Mouse (Mus musculus) midbrain, embryonic 16.5 days (tissue): ENCODE results near the gene Epyc. TPM values are rescaled to one million over a fixed set of nuclear protein-coding genes. Genes with fewer than 3 reads are reported as not detected.

Experiments used
- ATAC-seq: fragments of 200-750 bp; cut with Nextera tagmentation; 2 replicates; pipeline ENCODE4 v1.8.0; 2017; ENCODE audit warnings: moderate TSS enrichment
- H3K27ac ChIP-seq: fragments of 300-500 bp; sonication (generic); 2 replicates; pipeline ENCODE4 v1.5.1; 2014; ENCODE audit warnings: mild to moderate bottlenecking, low read length, mixed read lengths
- H3K27me3 ChIP-seq: fragments of 300-500 bp; sonication (generic); 2 replicates; pipeline ENCODE4 v1.6.1; 2014; ENCODE audit warnings: low read depth, low read length, mixed read lengths; ENCODE audit not compliant: control insufficient read depth, insufficient read depth
- H3K36me3 ChIP-seq: fragments of 300-500 bp; sonication (generic); 2 replicates; pipeline ENCODE4 v1.6.1; 2014; ENCODE audit warnings: mild to moderate bottlenecking, low read length, moderate library complexity, mixed read lengths; ENCODE audit not compliant: control insufficient read depth, insufficient read depth
- H3K4me1 ChIP-seq: fragments of 300-500 bp; sonication (generic); 2 replicates; pipeline ENCODE4 v1.6.1; 2014; ENCODE audit warnings: mild to moderate bottlenecking, low read length, mixed read lengths; ENCODE audit not compliant: control insufficient read depth, insufficient read depth
- H3K4me2 ChIP-seq: fragments of 300-500 bp; sonication (generic); 2 replicates; pipeline ENCODE4 v1.6.1; 2014; ENCODE audit warnings: mild to moderate bottlenecking, low read length, mixed read lengths
- H3K4me3 ChIP-seq: fragments of 300-500 bp; sonication (generic); 2 replicates; pipeline ENCODE4 v1.5.1; 2014; ENCODE audit warnings: low read depth, mild to moderate bottlenecking, low read length, moderate library complexity, mixed read lengths
- H3K9ac ChIP-seq: fragments of 300-500 bp; sonication (generic); 2 replicates; pipeline ENCODE4 v1.6.1; 2014; ENCODE audit warnings: low read depth, low read length, mixed read lengths
- H3K9me3 ChIP-seq: fragments of 300-500 bp; sonication (generic); replicated peaks from 2 replicates; pipeline ENCODE4 v1.6.1; 2014; ENCODE audit warnings: mild to moderate bottlenecking, low read length, mixed read lengths; ENCODE audit not compliant: control insufficient read depth, poor library complexity, severe bottlenecking
- WGBS: fragments of 180-500 bp; shearing (Covaris S2); extraction: QIAGEN DNeasy Blood & Tissue Kit; methylation state at CpG from one replicate; pipeline ENCODE4 v1.1.7; 2014; 5-methylcytosine and 5-hydroxymethylcytosine counted together
- polyA plus RNA-seq: library from polyadenylated mRNA; unstranded; fragments of >200 nt; fragmentation: Nextera tagmentation; extraction: Ambion mirVana; gene quantifications from 2 replicates; pipeline ENCODE4 v1.2.1, GENCODE M21; 2015

Gene Epyc
- polyA plus RNA-seq, 1 experiment from 2014 or later = 0.57 TPM

DNA sequence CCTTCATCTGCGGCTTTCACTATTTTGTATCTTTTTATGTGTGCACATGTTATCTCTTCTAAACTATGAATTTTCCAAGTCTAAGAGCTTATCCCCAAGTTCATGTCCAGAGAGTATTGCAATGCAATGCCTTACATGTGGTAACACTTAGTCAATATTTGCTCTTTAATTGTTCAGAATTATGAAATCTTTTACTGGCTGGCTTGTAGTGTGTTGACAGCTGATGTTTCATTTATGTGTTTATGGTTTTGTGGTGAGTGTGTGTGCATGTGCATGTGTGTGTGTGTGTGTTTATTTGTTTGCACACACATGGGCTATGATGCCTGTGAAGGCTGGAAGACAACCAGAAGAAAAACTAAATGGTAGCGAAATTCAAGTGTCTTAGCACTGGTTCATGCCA, 1.9 kb upstream of the Epyc start:
- H3K9ac ChIP-seq = no peak overlapping the region
- no peaks in the 10 kb centered on the region for H3K9me3 ChIP-seq
- H3K4me2 ChIP-seq = no peak overlapping the region
- no peaks in the 10 kb centered on the region for H3K36me3 ChIP-seq
- no peak overlapping the region for H3K27ac ChIP-seq
- H3K27me3 ChIP-seq = no peaks in the 10 kb centered on the region
- no peaks in the 10 kb centered on the region for H3K4me1 ChIP-seq
- ATAC-seq = no peak
- 93% methylated on average over 2 of the region's 2 CpGs for WGBS
- H3K4me3 ChIP-seq = no peak overlapping the region

DNA sequence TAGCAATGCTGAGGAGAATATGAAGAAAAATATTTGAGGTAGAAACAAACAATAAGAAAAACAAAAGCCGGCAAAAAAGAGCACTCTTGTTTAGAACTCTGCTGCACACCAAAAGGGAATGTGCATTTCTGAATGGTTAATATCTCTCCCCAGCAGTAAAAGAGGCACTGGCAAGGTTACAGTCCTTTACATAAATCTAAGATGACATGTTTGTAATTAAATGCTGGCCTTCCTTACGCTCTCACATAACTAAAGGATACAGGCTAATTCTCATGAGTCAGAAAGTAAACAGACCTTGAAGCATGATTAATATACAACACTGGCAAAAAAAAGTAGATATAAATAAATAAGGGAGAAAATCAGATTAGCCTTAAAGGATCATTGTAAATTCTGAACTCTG, 6.5 kb downstream of the Epyc start:
- Histone ChIP-seq H3K4me2 (no peak overlapping the region), H3K4me3 (no peak overlapping the region), H3K36me3 (no peaks in the 10 kb centered on the region), H3K27ac (no peak overlapping the region), H3K4me1 (no peaks in the 10 kb centered on the region), H3K9me3 (no peaks in the 10 kb centered on the region), H3K9ac (no peak overlapping the region), H3K27me3 (no peaks in the 10 kb centered on the region)
- WGBS = 73% methylated on average over 2 of the region's 2 CpGs
- ATAC-seq = no peak

DNA sequence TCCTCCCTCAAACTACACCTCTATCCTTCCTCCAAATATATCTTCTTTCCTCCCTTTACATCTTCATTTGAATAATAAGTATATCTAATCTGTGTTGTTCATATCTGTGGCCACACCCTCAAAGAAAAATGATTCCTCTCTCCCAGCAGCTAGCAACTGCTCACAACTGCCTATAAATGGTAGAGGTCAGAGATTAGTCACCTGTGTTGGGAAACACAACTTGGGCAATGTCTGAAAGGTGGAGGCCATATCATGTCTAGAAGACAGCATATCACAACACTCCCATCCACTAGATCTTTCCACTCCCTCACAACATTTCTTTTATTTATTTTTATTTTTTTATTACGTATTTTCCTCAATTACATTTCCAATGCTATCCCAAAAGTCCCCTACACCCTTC, 15.6 kb downstream of the Epyc start:
- no peak for ATAC-seq
- Histone ChIP-seq H3K4me3 (no peak overlapping the region), H3K27ac (no peak overlapping the region), H3K9me3 (no peaks in the 10 kb centered on the region), H3K4me1 (no peaks in the 10 kb centered on the region), H3K36me3 (no peaks in the 10 kb centered on the region), H3K27me3 (no peaks in the 10 kb centered on the region), H3K9ac (no peak overlapping the region), H3K4me2 (no peak overlapping the region)
- WGBS = 83% methylated on average over 1 of the region's 1 CpGs

DNA sequence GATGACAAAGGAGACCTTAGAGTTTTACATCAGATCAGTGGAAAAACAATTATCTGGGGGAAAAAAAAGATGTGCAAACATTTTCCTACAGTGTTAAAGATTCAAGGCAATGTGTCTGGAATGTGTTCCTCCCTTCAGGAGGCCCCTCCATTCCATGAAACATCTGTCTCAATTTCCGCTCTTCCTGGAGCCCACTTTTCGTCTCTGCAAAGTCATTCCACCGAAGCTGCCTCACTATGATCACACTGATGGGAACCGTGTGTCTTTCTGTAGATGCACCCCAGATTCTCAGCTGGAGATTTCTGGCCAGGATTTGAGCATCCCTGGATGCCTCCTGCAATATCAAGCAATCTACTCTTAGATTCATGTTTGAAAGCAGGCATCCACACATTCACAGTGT, 24.8 kb downstream of the Epyc start:
- H3K9me3 ChIP-seq = no peaks in the 10 kb centered on the region
- H3K9ac ChIP-seq = no peak overlapping the region
- no peak overlapping the region for H3K27ac ChIP-seq
- no peak for ATAC-seq
- no peak overlapping the region for H3K4me3 ChIP-seq
- peaks cover 5% of the 10 kb centered on the region; the same call in 1 of the 2 replicates for H3K4me1 ChIP-seq
- WGBS = 56% methylated on average over 4 of the region's 4 CpGs
- H3K4me2 ChIP-seq = no peak overlapping the region
- H3K36me3 ChIP-seq = no peaks in the 10 kb centered on the region
- no peaks in the 10 kb centered on the region for H3K27me3 ChIP-seq

DNA sequence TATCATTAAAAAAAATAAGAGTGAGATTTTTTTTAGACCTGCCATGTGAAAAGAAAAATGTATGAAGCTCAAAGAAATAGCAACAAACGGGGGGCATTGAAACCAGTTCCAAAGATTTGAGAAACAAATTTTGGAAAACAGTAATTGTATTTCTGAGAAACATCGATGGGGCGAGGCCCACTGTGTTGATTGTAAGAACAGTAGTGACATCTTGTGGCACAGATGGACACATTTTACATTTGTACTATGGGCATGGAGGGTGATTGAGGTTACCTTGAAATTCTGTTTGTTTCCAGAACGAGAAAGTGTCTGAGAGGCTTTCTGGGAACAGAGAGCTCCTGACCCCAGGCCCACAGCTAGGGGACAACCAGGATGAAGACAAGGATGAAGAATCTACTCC, 26.3 kb downstream of the Epyc start:
- Histone ChIP-seq H3K27me3 (no peaks in the 10 kb centered on the region), H3K36me3 (no peaks in the 10 kb centered on the region), H3K4me1 (peaks cover 5% of the 10 kb centered on the region; the same call in 1 of the 2 replicates), H3K9me3 (no peaks in the 10 kb centered on the region), H3K4me2 (no peak overlapping the region), H3K4me3 (no peak overlapping the region), H3K9ac (no peak overlapping the region), H3K27ac (no peak overlapping the region)
- 72% methylated on average over 4 of the region's 4 CpGs for WGBS
- ATAC-seq = no peak

DNA sequence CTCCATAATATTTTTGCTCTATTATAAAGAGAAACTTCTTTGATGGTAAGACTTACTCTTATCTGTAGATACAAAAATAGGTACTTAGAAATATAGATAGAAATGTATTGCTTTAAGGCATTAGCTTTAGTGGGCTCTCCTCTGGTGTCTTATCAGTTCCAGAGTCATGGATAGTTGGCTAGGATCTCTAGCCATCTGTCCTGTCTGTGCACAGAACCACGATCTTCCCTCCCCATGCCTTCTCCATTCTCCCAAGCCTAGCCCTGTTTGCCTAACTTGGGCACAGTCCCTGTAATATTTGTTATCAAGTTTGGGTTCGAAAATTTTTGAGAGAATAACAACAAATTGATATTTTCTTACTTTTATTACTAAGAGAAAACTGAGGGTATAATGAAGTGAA, 29.4 kb downstream of the Epyc start:
- Histone ChIP-seq H3K4me2 (no peak overlapping the region), H3K4me1 (peaks cover 5% of the 10 kb centered on the region; the same call in 1 of the 2 replicates), H3K27ac (no peak overlapping the region), H3K9me3 (no peaks in the 10 kb centered on the region), H3K9ac (no peak overlapping the region), H3K4me3 (no peak overlapping the region), H3K36me3 (no peaks in the 10 kb centered on the region), H3K27me3 (no peaks in the 10 kb centered on the region)
- WGBS = 75% methylated on average over 2 of the region's 2 CpGs
- ATAC-seq = no peak

DNA sequence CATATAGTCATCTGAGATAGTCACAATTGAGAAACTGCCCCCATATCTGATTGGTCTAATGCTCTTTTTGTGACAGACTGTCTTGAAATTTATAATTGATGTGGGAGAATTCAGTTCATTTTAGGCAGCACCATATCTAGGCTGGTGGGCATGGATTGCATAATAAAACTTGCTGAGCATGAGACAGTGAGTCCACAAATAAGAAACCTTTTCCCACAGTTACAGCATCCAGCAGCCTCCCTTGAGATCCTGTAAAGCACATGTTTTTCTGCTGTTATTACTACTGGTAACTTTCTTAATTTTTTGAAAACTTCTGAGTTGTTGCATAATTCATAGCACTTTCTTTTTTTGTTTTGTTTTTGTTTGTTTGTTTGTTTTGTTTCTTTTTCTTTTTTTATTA, 39.1 kb downstream of the Epyc start:
- Histone ChIP-seq H3K36me3 (no peaks in the 10 kb centered on the region), H3K27ac (no peak overlapping the region), H3K4me2 (no peak overlapping the region), H3K4me1 (no peaks in the 10 kb centered on the region), H3K9ac (no peak overlapping the region), H3K4me3 (no peak overlapping the region), H3K9me3 (no peaks in the 10 kb centered on the region), H3K27me3 (no peaks in the 10 kb centered on the region)
- no peak for ATAC-seq

DNA sequence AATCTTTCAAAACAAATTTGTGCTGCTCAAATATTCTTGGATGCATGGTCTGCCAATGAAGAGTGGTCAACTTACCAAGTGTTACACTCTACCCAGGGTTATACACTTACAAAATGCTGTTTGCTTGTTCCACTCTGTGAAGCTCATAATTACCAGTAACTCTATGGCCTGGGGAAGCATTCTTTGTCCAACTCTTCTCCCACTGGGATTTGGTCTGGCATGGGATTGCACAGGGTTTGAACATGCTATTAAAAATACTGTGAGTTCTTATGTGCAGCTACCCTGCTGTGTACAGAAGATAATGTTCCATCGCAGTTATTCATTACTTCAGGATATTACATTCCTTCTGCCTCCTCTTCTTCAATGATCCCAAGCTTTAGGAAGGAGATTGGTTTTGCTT, 43.3 kb downstream of the Epyc start:
- ATAC-seq = no peak
- 68% methylated on average over 1 of the region's 1 CpGs for WGBS

DNA sequence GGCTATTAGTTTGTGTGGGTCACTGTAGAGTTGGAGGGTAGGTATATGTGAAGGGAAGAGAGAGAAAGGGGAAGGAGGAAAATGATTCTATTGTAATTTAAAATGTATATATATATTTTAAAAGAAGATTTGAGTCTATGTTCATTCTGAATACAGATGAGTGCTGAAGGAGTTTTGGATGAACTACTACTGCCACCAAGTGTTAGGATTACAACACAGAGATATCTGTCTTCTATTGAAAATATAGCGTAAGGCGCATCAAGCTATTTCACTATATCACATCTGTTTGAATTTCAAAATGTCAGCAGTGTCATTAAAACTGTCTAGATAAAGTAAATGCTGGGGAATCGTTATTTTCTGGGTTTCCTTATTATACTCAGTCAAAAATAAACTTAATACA, 45.6 kb downstream of the Epyc start:
- peak; percentile 68; the same call in 1 of the 2 replicates for ATAC-seq
- no peak overlapping the region for H3K27ac ChIP-seq
- 75% methylated on average over 3 of the region's 3 CpGs for WGBS

More for the DNA sequence above, 43.3 kb downstream of the Epyc start:
- Histone ChIP-seq H3K9ac (no peak overlapping the region), H3K4me1 (no peaks in the 10 kb centered on the region), H3K4me3 (no peak overlapping the region), H3K36me3 (no peaks in the 10 kb centered on the region), H3K27ac (no peak overlapping the region), H3K9me3 (no peaks in the 10 kb centered on the region), H3K4me2 (no peak overlapping the region), H3K27me3 (no peaks in the 10 kb centered on the region)

DNA sequence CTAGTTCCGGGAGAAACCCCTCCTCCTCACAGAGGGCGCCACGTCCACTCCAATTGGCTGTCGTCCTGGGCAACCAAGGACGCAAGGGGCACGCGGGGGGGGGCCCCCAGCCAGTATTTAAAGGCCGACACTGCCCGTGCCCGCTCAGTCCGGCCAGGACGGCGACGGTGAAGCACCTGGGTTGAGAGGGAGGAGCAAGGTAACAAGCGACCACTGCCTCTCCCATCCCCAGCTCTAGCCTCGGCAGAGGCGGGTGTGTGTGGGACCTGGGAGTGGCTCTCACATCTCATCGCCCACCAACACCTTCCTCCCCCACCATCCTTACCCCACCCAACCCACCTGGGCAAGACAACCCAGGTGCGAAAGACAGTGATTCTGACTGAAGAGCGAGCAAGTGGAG, 49.0 kb downstream of the Epyc start, which contains the start of gene Ccer1:
Ccer1 (plus strand) TSS at position 147 of the 400 bp plus-strand sequence.
- WGBS = 78% methylated on average over 20 of the region's 20 CpGs

More for the DNA sequence above, 45.6 kb downstream of the Epyc start:
- no peaks in the 10 kb centered on the region for H3K36me3 ChIP-seq
- H3K4me2 ChIP-seq = no peak overlapping the region
- no peak overlapping the region for H3K4me3 ChIP-seq
- no peaks in the 10 kb centered on the region for H3K4me1 ChIP-seq
- no peaks in the 10 kb centered on the region for H3K9me3 ChIP-seq
- no peak overlapping the region for H3K9ac ChIP-seq
- H3K27me3 ChIP-seq = no peaks in the 10 kb centered on the region

More for the DNA sequence above, 49.0 kb downstream of the Epyc start, which contains the start of gene Ccer1:
- Histone ChIP-seq H3K4me1 (no peaks in the 10 kb centered on the region), H3K36me3 (no peaks in the 10 kb centered on the region), H3K9me3 (no peaks in the 10 kb centered on the region), H3K4me2 (no peak within 1 kb of the TSS), H3K27ac (no peak within 1 kb of the TSS), H3K4me3 (no peak within 1 kb of the TSS), H3K9ac (no peak within 1 kb of the TSS), H3K27me3 (no peaks in the 10 kb centered on the region)
- no peak; the same call in 1 of the 2 replicates for ATAC-seq
